Mouse (Mus musculus) small intestine, adult 2 months (tissue): Measurements from ENCODE around the gene Kmt5b.

Experiments
- CTCF ChIP-seq: fragments of 200-500 bp; IDR thresholded peaks from 2 replicates; pipeline ENCODE4 v1.5.1; 2012; ENCODE audit warnings: low read depth, mild to moderate bottlenecking, control low read depth, inconsistent platforms, low read length, moderate library complexity, mixed read lengths; ENCODE audit not compliant: insufficient replicate concordance, insufficient read length; ENCODE audit errors: extremely low read depth
- POLR2A ChIP-seq: fragments of 200-500 bp; IDR thresholded peaks from 2 replicates; pipeline ENCODE4 v1.6.1; 2012; ENCODE audit warnings: low read depth, mild to moderate bottlenecking, control low read depth, inconsistent platforms, low read length, moderate library complexity

GRCm38 (mm10) chr19:3819080-3819479 is 51.9 kb downstream of the Kmt5b start:
- TF ChIP-seq CTCF (no peak), POLR2A (no peak)
